ENCODE assay signal across 11 mouse cellular contexts in the genomic region with DNA sequence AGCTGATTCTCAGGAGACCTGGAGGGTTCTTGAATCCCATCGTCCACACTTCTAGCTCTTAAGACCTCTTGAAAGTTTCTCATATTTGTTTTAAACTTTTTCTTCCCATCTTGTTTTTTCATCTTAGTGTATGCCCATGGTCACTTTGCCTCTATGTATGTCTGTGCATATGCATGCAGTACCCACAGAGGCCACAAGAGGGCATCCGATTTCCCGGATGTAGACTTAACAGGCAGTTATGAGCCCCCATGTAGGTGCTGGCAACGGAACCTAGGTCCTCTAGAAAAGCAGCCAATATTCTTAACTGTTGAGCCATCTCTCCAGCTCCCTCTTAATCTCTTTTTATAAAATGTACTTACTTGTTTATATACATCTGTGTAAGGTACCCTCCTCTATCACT. TPM values are rescaled to one million over a fixed set of nuclear protein-coding genes. Genes with fewer than 3 reads are reported as not detected.
DNase-seq lines count a peak whose midpoint lies in the region; TF ChIP-seq lines count a peak whose summit lies in the region.
"Had no signal": no experiment of that assay in that cellular context is flagged by ENCODE, and none has a peak within 500 bp of the region (broad histone marks: within the 10 kb centered on the region; RNA-seq: fewer than 3 reads in every experiment).

No protein-coding gene starts in this region.

- no peak overlapping the region for H3K27ac ChIP-seq in cerebellum, adult 2 months (ENCODE audit: insufficient read depth, low read length)
- H3K27ac ChIP-seq in left cerebral cortex, adult 2 months: no peak overlapping the region
- no peak overlapping the region for H3K27ac ChIP-seq in bone marrow, adult 2 months (ENCODE audit: control insufficient read depth, insufficient read depth, low read depth, low read length, poor library complexity)
- H3K27ac ChIP-seq: hindbrain, embryonic 12.5 days; midbrain, embryonic 12.5 days had no signal

- no peaks in the 10 kb centered on the region for H3K27me3 ChIP-seq in cerebellum, adult 2 months (ENCODE audit: control insufficient read depth, insufficient read depth, low read length)
- H3K27me3 ChIP-seq: hindbrain, embryonic 12.5 days; midbrain, embryonic 12.5 days had no signal

- TF ChIP-seq POLR2A in cerebellum, adult 2 months (IDR thresholded peaks at IDR 0.05; ENCODE audit: borderline replicate concordance, insufficient read depth, low read length): no peak
- TF ChIP-seq POLR2A in bone marrow, adult 2 months (IDR thresholded peaks at IDR 0.05; ENCODE audit: borderline replicate concordance, control insufficient read depth, low read depth, low read length): no peak

- WGBS in cerebellum, adult 2 months: 99% methylated on average over 4 of the region's 4 CpGs
- WGBS in bone marrow, adult 2 months: 94% methylated on average over 4 of the region's 4 CpGs

- H3K4me3 ChIP-seq in cerebellum, adult 2 months (replicated peaks; ENCODE audit: insufficient read depth, low read depth, low read length): no peak overlapping the region
- no peak overlapping the region for H3K4me3 ChIP-seq in left cerebral cortex, adult 2 months
- no peak overlapping the region for H3K4me3 ChIP-seq in bone marrow, adult 2 months (replicated peaks; ENCODE audit: control insufficient read depth, low read depth, low read length)
- H3K4me3 ChIP-seq: hindbrain, embryonic 12.5 days; midbrain, embryonic 12.5 days had no signal

- no peaks in the 10 kb centered on the region for H3K4me1 ChIP-seq in cerebellum, adult 2 months (ENCODE audit: control insufficient read depth, insufficient read depth, low read length)
- no peaks in the 10 kb centered on the region for H3K4me1 ChIP-seq in bone marrow, adult 2 months (ENCODE audit: control insufficient read depth, insufficient read depth, low read length)
- H3K4me1 ChIP-seq: hindbrain, embryonic 12.5 days; midbrain, embryonic 12.5 days had no signal

- intact Hi-C loops in left cerebral cortex, adult 2 months (cut with DNase I): no loop called here

- no peak for DNase-seq in cerebellum, adult 2 months
- DNase-seq in cerebellum, adult 8-10 months: no peak
- no peak for DNase-seq in left cerebral cortex, adult 2 months (ENCODE audit: extremely low spot score in 1 of 2, low spot score in 2 of 2)
- no peak for DNase-seq in left cerebral cortex, adult 11 months (ENCODE audit: low spot score)
- peak; percentile 16 to 38 for DNase-seq in natural killer cell, adult 2 months (ENCODE audit: low spot score in 2 of 2)
- DNase-seq in right cerebral cortex, adult 2 months (ENCODE audit: low spot score in 2 of 2): no peak
- DNase-seq in layer of hippocampus, postnatal 36 days: no peak
- DNase-seq: right cerebral cortex, postnatal 14 days had no signal

- TF ChIP-seq CTCF in cerebellum, adult 2 months (IDR thresholded peaks at IDR 0.05; ENCODE audit: borderline replicate concordance, insufficient read depth, low read depth, low read length): 0 out of 2 replicates have a peak, but pooled peaks have one; percentile 16
- peak; percentile 50 for TF ChIP-seq CTCF in left cerebral cortex, adult 2 months (IDR thresholded peaks at IDR 0.05)
- peak; percentile 38; the same call in 1 of the 2 replicates for TF ChIP-seq CTCF in bone marrow, adult 2 months (IDR thresholded peaks at IDR 0.05; ENCODE audit: control insufficient read depth, insufficient read depth, low read length)

RNA-seq across cellular contexts. Expression of a gene that starts 15.6 kb away (rescaled TPM):
- polyA plus RNA-seq in cerebellum, adult 2 months (2012; rRNA removed): 37.5 and 38.2 TPM in 2 replicates
- 10 to 100 TPM; 28.8 to 32.4 TPM for total RNA-seq in left cerebral cortex, adult 2 months (2021)
- 36.3 and 42.7 TPM in 2 replicates for polyA plus RNA-seq in bone marrow, adult 2 months (2011; ENCODE audit: insufficient read depth, insufficient read length, low replicate concordance, missing spikeins)
- total RNA-seq in layer of hippocampus, postnatal 36 days (2021): 10 to 100 TPM; 32.3 to 34.2 TPM

RNA-seq across cellular contexts. Expression of a gene that starts 30.1 kb away (rescaled TPM):
- 10.4 and 11.9 TPM in 2 replicates for polyA plus RNA-seq in cerebellum, adult 2 months (2012; rRNA removed)
- 10 to 100 TPM; 17.2 to 19.5 TPM for total RNA-seq in left cerebral cortex, adult 2 months (2021)
- 3.6 and 5.0 TPM in 2 replicates for polyA plus RNA-seq in bone marrow, adult 2 months (2011; ENCODE audit: insufficient read depth, insufficient read length, low replicate concordance, missing spikeins)
- 10 to 100 TPM; 22.2 to 26.0 TPM for total RNA-seq in layer of hippocampus, postnatal 36 days (2021)

Comparison
In these comparisons a context has a peak if more than half of its experiments do, and no peak if none do; other contexts are left out.
1. DNase-seq: peak in natural killer cell, adult 2 months (2 of 2); none in cerebellum, adult 2 months (0 of 2), cerebellum, adult 8-10 months (single experiment), left cerebral cortex, adult 2 months (0 of 2), left cerebral cortex, adult 11 months (single experiment), right cerebral cortex, adult 2 months (0 of 2) and layer of hippocampus, postnatal 36 days (0 of 2).
2. Peak in every context shown above with its lines, with median percentiles within 50 percentile points of each other: CTCF ChIP-seq.